Mouse (Mus musculus) gastrocnemius, adult 8-10 months (tissue): Measurements from ENCODE around the gene Gfer. TPM values are rescaled to one million over a fixed set of nuclear protein-coding genes. Genes with fewer than 3 reads are reported as not detected.

Experiments
- DNase-seq, 2 experiments: peaks; one replicate each; pipeline ENCODE4 v3.0.0; 2022; ENCODE audit warnings: low spot score in 2 of 2
- total RNA-seq, 4 experiments: library from RNA; stranded (reverse); gene quantifications; 2 replicates each; pipeline ENCODE4 v1.2.4; 2022

The Gfer gene
- total RNA-seq, 4 experiments from 2014 or later = 38.2 to 54.4 (median 44.7) TPM

GRCm38 (mm10) chr17:24648731-24649377 is 47.1 kb downstream of the Gfer start:
- DNase-seq = no peak

DNA sequence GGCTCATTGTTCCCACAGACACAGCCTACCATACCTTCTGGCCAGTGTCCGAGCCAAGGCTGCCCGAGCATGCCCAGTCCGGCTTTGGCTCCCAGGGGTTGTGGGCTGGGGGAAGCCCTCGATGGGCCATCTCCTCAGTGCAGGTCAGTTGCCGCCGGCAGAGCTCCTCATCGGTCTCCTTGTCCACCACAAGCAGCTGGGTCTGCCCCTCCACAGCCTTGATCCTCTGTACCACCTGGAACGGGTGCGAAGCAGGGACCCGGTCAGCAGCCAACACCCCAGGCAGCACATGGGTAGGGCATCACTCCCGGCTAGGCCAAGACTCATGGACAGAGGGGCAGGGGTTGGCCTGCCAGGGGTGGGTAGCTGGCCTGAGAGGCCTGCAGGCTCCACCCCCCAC is 48.5 kb downstream of the Gfer start:
- DNase-seq = no peak

- no peak for DNase-seq
Measured at GRCm38 (mm10) chr17:24646381-24646780, 49.6 kb downstream of the Gfer start.

GRCm38 (mm10) chr17:24645916-24646315 is 50.0 kb downstream of the Gfer start:
- no peak for DNase-seq

DNA sequence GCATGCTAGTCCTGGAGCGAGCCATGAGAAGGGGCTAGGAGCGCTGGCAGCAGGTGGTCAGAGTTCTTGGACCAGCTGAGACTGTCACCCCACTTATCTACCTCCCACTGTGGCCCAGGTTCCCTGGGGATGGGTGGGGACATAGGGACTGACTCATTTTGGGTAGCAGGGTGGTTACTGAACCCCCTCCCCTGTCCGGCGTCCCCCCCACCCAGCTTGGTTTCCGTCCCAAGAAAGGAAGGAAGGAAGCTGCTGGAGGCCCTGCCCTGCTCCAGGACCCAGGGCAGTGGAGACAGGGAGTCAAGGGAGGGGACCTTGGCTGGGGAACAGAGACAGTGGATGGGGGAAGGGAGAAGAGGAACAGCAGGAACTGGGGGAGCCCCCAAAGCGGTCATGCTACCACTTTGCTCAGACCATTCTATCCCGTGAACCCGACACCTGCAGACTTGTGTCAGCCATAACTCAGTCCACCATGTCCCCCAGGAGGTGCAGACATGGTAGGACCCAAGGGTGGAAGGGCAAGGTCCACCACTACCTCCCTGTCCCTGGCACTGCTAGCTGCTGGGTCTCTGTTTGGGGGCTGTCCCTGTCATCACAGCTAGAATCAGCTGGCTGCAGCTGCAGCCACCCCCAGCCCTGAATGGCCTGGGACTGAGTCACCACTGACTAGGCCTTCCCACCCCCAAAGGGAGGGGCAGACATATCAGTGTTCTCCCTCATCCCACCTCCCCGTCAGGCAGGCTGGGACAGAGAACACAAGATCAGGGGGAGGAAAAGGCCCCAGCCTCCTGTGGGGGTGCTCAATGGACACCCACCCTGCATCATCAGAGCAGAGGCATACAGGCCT is 50.9 kb downstream of the Gfer start:
- DNase-seq = no peak

DNA sequence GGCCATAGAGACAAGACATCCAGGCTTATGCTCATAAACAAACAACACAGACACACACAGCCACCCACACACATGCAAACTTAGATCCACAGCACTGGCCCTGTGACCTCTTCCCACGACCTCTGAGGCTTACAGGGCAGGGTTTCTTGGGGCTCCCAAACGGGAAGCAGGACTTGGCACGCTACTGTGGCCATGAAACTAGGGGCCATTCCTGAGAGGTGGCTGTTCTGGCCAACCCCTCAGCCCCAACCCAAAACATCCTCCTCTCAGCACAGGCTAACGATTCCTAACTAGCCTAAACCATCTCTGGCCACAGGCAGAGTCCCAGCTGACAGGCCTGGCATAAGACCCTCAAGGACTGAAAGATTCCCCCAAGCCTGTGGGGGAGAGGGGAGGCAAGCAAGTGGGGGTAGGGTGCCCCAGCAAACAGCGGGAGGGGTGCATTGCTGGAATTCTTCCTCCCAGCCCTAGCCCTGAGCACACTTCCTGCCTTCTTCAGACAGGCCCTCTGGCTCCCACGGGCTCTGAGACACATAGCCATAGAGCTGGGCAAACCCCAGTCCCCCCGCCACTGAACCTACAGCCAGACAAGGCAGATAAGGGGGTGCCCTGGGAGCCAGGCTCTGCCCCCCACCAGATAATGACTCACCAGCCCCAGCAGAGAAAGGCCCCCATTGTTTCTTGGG is 51.8 kb downstream of the Gfer start:
- DNase-seq = no peak

Other genes with a start within 250 kb of the Gfer start
- gene E4f1, start 225.8 kb downstream of the Gfer start, total RNA-seq = 10 to 100 TPM; 13.6 to 14.6 (median 14.2) TPM
- 10 to 100 TPM; 55.1 to 60.3 (median 60.2) TPM for gene Pgp, start 225.8 kb downstream of the Gfer start, total RNA-seq
- gene Bricd5, start 222.3 kb downstream of the Gfer start, total RNA-seq = not detected
- 10 to 100 TPM in 2 of 4 experiments, 1 to 10 TPM in 2; 8.2 to 11.3 (median 9.6) TPM for gene Mlst8, start 217.1 kb downstream of the Gfer start, total RNA-seq
- gene Caskin1, start 207.6 kb downstream of the Gfer start, total RNA-seq = under 1 TPM in 2 of 4 experiments, not detected in 2; 0.05 to 0.21 TPM
- 10 to 100 TPM; 25.0 to 28.2 (median 26.2) TPM for gene Traf7, start 168.2 kb downstream of the Gfer start, total RNA-seq
- under 1 TPM in 1 of 4 experiments, not detected in 3; 0.27 TPM for gene Rab26, start 161.9 kb downstream of the Gfer start, total RNA-seq
- 10 to 100 TPM; 14.6 to 20.4 (median 19.0) TPM for gene Pkd1, start 146.3 kb downstream of the Gfer start, total RNA-seq
- gene Tsc2, start 63.5 kb downstream of the Gfer start, total RNA-seq = 10 to 100 TPM; 75.8 to 86.4 (median 82.7) TPM
- 1 to 10 TPM; 1.8 to 3.4 (median 2.2) TPM for gene Nthl1, start 63.5 kb downstream of the Gfer start, total RNA-seq
- gene Slc9a3r2, start 45.8 kb downstream of the Gfer start, total RNA-seq = 10 to 100 TPM; 17.8 to 38.4 (median 20.8) TPM
- not detected for gene Npw, start 37.7 kb downstream of the Gfer start, total RNA-seq
- 10 to 100 TPM; 22.4 to 27.6 (median 27.0) TPM for gene Zfp598, start 26.5 kb downstream of the Gfer start, total RNA-seq
- under 1 TPM in 1 of 4 experiments, not detected in 3; 0.17 TPM for gene Syngr3, start 6.2 kb downstream of the Gfer start, total RNA-seq
- under 1 TPM; 0.22 to 0.70 (median 0.42) TPM for gene Noxo1, start 78 bp upstream of the Gfer start, total RNA-seq
- gene Tbl3, start 11.5 kb upstream of the Gfer start, total RNA-seq = 10 to 100 TPM; 15.9 to 18.6 (median 17.1) TPM
- not detected for gene Rnf151, start 21.9 kb upstream of the Gfer start, total RNA-seq
- gene Rps2, start 22.0 kb upstream of the Gfer start, total RNA-seq = 100 to 1,000 TPM; 558 to 703 (median 654) TPM
- 100 to 1,000 TPM; 409 to 503 (median 459) TPM for gene Ndufb10, start 28.3 kb upstream of the Gfer start, total RNA-seq
- 100 to 1,000 TPM; 757 to 827 (median 779) TPM for gene Rpl3l, start 31.7 kb upstream of the Gfer start, total RNA-seq
- gene Msrb1, start 40.5 kb upstream of the Gfer start, total RNA-seq = 100 to 1,000 TPM; 144 to 160 (median 145) TPM
- gene Hs3st6, start 56.8 kb upstream of the Gfer start, total RNA-seq = not detected
- not detected for gene Meiob, start 108.1 kb upstream of the Gfer start, total RNA-seq
- 10 to 100 TPM; 64.2 to 71.5 (median 68.6) TPM for gene Hagh, start 144.0 kb upstream of the Gfer start, total RNA-seq
- 10 to 100 TPM; 41.7 to 53.2 (median 46.3) TPM for gene Fahd1, start 154.2 kb upstream of the Gfer start, total RNA-seq
- 1 to 10 TPM; 2.9 to 3.8 (median 3.3) TPM for gene Igfals, start 169.8 kb upstream of the Gfer start, total RNA-seq
- gene Nubp2, start 190.2 kb upstream of the Gfer start, total RNA-seq = 10 to 100 TPM; 10.5 to 13.7 (median 11.9) TPM
- gene Spsb3, start 190.5 kb upstream of the Gfer start, total RNA-seq = 10 to 100 TPM; 31.0 to 38.6 (median 35.4) TPM
- 1 to 10 TPM; 6.6 to 8.7 (median 7.9) TPM for gene Eme2, start 198.9 kb upstream of the Gfer start, total RNA-seq
- gene Mrps34, start 199.0 kb upstream of the Gfer start, total RNA-seq = 10 to 100 TPM; 70.5 to 82.3 (median 75.4) TPM
- 10 to 100 TPM; 11.4 to 12.6 (median 12.0) TPM for gene Nme3, start 200.3 kb upstream of the Gfer start, total RNA-seq
- gene Mapk8ip3, start 240.8 kb upstream of the Gfer start, total RNA-seq = 10 to 100 TPM; 12.1 to 15.4 (median 13.7) TPM